Mouse (Mus musculus) megakaryocyte progenitor cell, adult 5-6 weeks (primary cell): ENCODE measurements around the gene Gm20696. TPM values are rescaled to one million over a fixed set of nuclear protein-coding genes. Genes with fewer than 3 reads are reported as not detected.

Experiments
- ATAC-seq: replicated peaks from 2 replicates; pipeline ENCODE4 v1.8.0; 2016; ENCODE audit warnings: mild to moderate bottlenecking, moderate TSS enrichment, inconsistent platforms; ENCODE audit not compliant: poor library complexity
- total RNA-seq, 2 experiments: library from RNA; stranded (forward) in 1 of 2; stranded (reverse) in 1 of 2; fragments of 157-497, 149-512 nt in 1 of 2; fragments of 200-1000 nt in 1 of 2; gene quantifications; 2 replicates each; pipeline versions ENCODE4 v1.2.3 to v1.2.4; 2015 to 2017

Gm20696 gene
- total RNA-seq, 2 experiments from 2014 or later: 2.7 to 11.8 TPM

GRCm38 (mm10) chr6:99402370-99402769 is 264.2 kb downstream of the Gm20696 start:
- no peak for ATAC-seq

GRCm38 (mm10) chr6:99401801-99402200 is 264.8 kb downstream of the Gm20696 start:
- ATAC-seq: no peak

GRCm38 (mm10) chr6:99401211-99401610 is 265.4 kb downstream of the Gm20696 start:
- ATAC-seq: peak; percentile 48

- no peak for ATAC-seq
Observed at GRCm38 (mm10) chr6:99395745-99396144, 270.9 kb downstream of the Gm20696 start.

GRCm38 (mm10) chr6:99394801-99395200 is 271.8 kb downstream of the Gm20696 start:
- no peak for ATAC-seq

DNA sequence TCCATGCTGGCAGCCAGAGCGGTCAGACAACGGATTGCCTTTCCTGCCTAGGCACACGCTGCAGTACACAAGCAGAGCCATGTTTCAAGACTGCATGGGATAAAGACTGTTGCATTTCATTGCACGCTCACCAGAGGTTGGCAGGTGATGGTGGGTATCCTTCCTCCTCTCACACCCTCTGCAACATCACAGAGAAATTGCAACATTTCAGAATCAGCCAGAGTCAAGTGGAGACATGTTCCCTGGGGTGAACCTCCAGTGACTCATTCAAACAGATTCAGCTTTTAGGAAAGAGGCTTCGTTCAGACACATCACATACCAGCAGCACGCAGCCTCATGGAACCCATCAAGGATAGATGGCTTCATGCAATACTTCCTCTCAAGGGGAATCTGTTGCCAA is 274.1 kb downstream of the Gm20696 start:
- ATAC-seq: peak; percentile 55

DNA sequence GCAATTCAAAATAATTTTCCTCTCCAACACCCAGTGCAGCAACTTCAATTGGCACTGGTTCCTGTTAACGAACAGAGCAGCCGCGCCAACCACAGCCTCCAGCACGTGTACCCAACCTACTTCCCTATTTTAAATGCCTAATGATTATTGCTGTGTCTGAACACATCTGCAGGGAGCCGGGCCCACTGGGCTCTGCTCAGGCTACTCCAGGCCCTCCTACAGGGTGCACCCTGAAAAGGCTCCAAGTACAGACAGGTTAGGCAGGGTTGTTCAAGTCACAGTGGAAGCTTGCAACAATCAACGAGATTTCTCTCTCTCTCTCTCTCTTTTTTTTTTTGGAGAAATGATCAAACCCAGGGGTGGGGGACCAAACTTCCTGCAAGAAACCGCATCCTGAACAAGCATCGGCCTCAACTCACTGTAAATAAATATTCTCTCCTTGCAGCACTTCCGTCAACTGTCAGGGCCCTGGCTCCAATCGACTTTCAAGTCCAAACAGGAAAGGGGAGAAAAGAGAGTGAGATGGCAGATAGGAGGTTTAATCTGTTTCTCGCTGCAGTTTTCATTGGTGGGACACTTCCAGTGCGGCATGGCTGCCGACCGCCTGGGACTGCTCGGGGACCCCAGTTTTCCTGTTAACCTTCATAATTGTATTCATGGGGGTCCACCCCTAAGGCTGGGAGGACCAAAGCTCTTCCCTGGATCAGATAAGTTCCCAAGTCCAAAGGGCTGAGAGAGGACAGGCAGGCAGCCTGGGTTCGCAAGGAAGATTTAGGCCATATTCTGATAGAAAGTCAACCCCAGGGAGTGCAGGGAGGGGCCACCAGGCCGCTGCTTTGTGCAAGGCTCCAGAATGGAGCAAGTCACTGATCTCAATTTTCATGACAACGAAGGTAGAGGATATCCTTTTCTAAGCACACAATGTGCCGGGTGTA is 277.6 kb downstream of the Gm20696 start:
- ATAC-seq: peak; percentile 75

DNA sequence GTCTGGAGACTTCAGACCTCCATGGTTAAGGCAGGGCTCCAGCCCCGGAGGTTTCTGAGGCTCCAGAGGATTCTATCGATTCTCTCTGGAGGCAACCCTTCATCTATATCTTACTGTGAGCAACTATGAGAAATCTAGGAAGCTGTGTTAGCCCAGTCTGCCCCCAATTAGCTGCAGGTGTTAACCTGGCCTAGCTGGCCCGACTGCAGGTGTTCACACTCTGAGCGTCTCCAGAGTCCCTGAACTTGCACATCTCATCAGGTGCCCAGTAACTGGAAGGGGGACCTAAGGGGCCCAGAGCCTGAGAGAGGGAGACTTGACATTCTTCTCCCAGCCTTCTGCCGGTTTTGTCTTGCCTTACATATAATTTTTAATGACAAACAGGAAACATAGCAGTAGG is 278.6 kb downstream of the Gm20696 start:
- no peak for ATAC-seq

DNA sequence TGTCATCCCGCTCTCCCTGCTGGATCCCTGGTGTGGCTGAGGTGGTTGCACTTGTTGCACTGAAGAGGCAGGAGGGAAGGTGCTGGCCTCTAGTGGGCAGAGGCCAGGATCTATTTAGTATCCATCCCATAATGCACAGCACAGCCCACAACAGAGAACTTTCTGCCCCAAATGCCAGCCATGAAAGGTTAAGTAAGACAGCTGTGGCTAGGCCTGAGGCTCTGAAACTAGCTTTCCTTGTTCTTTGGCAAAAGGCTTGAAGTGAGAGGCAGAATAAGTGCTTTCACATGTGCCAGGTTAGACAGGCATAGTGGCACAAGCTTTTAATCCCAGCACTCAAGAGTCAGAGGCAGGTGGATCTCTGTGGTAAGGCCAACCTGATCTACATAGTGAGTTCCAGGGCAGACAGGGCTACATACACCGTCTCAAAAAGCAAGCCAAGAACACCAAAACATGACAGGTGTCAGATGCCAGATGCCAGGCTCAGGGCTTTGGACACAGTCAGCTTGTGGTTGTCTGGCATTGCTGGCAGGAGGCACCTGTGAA is 281.5 kb downstream of the Gm20696 start:
- ATAC-seq: peak; percentile 37

DNA sequence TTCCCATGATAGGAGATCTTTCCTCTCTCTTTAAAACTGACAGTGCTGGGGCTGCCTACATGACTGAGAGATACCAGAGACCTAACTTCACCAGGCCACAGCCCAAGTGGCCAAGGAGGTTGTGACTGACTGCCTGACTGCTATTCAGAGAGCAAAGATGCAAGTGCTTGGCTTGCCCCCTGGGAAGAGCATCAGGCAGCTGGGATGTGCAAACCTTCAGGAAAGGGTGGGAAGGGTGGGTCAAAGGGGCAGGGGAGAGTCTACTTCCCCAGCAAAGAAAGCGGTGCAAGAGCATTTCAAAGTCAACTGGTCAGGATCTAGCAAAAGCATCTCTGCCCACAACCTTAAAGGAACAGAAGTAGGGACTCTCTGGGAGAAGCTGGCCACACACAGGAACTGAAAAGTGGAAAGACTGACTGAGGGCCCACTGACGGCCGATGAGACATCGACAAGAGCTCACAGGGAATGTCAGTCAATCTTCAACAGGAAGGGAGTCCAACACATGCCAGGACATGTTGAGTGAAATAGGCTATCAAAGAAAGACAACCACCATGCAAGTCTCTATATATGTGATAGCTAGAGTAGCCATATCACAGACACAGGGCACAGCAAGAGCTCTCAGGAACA is 282.6 kb downstream of the Gm20696 start:
- no peak for ATAC-seq

GRCm38 (mm10) chr6:99380146-99380545 is 286.5 kb downstream of the Gm20696 start:
- ATAC-seq: no peak

GRCm38 (mm10) chr6:99378997-99379710 is 287.4 kb downstream of the Gm20696 start:
- ATAC-seq: no peak

GRCm38 (mm10) chr6:99377716-99378115 is 288.9 kb downstream of the Gm20696 start:
- no peak for ATAC-seq

DNA sequence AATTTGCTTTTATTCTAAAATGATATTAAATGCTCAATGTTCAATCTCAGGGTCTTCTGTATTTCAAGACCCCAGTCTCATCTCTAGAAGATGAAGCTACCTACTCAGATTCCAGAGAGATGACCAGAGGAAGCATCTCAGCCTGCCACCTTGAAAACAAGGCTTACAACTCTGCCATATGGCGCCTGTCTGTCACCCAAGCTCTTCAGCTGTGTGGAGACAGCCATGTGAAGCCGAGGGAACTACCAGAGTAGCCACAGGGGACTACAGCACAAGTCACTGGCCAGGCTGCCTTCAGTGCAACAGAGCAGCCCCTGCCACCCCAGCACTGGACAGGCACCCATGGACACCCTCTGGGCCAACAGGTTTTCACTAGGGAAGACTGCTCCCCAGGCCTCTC is 289.5 kb downstream of the Gm20696 start:
- no peak for ATAC-seq

DNA sequence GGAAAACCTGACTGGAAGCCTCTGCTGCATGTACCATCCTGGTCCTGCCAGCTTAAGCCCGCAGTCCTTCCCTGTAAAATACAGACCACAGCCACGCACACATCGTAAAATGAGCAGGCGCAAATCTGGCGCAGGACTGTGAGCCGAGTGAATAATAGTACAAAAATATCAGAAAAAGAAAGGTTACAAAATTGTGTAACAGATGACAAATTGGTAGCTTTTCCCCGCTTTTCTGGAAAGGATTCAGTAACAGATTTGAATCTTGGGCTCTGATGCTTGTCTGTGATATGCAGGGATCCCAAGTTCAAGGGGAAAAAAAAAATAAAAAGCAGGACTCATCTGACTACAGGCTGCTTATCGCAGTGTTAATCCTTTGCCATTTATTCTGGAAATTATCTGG is 289.9 kb downstream of the Gm20696 start:
- ATAC-seq: no peak

- peak; percentile 43 for ATAC-seq
Observed at GRCm38 (mm10) chr6:99375865-99376264, 290.7 kb downstream of the Gm20696 start.

DNA sequence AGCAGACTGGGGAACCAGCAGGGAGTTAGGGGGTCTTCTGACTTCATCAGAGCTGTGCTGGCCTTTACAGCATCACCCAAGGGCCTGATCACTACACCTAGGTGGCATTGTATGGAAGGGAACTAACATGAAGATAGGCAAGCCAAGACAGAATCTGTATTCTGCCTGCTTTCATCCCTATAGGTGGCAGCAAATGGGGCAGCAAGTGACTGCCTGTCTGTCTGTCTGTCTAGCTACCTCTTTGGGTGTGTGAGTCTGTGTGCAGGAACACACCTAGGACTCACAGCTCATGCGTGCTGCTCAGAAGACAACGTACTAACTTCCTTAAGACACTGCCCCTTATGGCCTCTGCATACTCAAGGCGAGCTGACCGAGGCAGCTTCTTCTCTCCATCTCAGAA is 291.2 kb downstream of the Gm20696 start:
- ATAC-seq: peak; percentile 24

DNA sequence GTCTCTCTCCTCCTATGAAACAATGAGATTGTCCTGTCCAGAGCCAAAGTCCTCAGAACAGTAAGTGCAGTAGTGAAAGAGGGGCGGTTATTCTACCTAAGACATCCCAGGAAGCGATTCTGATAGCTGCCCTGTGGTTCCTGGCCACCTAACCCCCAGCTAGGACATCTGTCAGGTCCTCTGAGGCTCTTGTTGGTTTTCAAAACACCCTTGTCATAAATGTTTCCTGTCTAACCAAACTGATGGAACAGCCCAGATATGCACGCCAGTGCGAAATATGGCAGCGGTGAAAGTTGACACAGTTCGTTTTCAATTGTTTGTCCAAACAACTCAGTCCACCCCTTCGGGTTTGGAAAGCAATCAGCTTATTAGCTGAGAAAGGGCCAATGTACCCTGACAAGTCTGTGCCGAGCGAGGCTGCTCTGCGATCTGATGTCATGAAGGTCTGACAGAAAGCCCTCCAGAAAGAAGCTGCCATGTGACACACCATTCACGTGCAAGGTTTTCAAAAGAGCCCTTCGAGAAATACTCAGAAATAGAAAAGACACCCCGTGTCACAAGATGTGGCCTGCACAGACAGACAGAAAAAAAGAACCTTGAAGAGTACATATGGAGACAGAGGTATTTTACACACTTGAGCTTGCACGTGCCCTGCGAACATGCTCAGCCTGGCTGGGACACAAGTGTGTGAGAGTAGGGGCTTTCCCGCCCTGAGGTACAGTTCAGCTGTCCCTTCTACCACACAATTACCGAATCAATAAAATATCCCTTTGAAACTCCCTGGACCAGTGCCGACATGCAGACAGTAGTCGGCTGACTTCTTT is 291.9 kb downstream of the Gm20696 start:
- ATAC-seq: peak; percentile 17; the same call in 1 of the 2 replicates

DNA sequence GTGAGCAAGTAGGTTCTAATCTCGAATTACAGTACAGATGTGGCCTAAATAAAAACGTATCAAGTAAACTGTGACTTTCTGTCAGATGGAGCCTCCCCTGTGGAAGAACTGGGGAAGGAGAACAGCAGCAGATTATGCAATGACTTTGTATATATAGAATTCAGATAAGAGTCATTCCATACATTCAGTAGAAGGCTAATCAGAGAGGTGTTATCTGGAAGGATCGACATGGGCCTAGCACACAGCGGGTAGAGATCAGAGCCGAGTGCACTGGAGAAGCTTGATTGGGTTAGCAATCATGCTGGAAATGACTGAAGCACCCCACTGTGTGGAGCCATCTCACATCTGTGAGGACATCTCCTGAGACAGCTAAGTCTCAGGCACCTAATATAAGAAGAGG is 294.2 kb downstream of the Gm20696 start:
- ATAC-seq: 0 out of 2 replicates have a peak, but pooled peaks have one; percentile 3

GRCm38 (mm10) chr6:99372016-99372415 is 294.6 kb downstream of the Gm20696 start:
- no peak for ATAC-seq
